Mouse (Mus musculus) heart, adult 8-10 months (tissue): Measurements from ENCODE around the gene Lpar1. TPM values are rescaled to one million over a fixed set of nuclear protein-coding genes. Genes with fewer than 3 reads are reported as not detected.

Experiments used
- DNase-seq: peaks from one replicate; pipeline ENCODE4 v3.0.0; 2022; ENCODE audit warnings: low spot score
- total RNA-seq, 4 experiments: library from RNA; stranded (reverse); gene quantifications; 2 replicates each; pipeline ENCODE4 v1.2.4; 2022

The Lpar1 gene
- total RNA-seq, 4 experiments from 2014 or later = 5.8 to 8.2 (median 7.0) TPM

DNA sequence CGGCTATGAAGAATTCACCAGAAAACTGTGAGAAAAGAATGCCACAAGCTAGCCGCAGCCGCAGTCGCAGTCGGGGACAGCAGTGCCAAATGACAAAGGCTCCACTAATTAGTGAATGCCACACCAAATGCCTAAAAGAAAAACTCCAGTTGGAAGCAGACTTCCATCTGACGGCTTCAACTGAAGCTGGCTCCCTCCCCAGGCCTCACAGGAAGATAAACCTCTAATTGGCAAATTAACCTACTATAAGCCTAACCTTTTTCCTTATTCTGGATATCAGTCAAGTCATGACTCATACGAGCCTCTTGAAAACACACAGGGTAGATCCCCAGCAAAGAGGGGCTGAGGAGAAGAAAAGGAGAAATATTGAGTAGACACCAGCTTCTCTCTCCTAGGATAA lies 44.9 kb downstream of the Lpar1 start:
- peak; percentile 28 for DNase-seq

DNA sequence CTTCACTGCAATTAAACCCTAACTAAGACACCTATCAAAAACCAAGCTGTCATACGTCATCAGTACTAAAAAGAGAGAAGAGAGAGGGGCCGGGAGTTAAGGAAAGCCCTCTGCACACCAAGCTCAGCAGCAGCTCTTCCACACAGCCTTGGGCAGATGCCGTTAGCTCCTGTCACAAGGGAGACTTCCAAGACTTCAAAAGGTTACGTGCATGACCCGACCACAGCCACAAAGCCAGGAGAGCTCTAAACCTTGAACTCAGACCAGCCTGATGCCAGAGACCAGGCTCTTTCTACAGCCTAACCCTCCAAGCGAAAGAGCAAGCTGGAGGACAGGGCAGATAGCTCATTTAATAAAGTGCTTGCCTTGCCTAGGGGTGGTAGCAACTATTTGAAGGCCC lies 46.2 kb downstream of the Lpar1 start:
- DNase-seq = no peak

DNA sequence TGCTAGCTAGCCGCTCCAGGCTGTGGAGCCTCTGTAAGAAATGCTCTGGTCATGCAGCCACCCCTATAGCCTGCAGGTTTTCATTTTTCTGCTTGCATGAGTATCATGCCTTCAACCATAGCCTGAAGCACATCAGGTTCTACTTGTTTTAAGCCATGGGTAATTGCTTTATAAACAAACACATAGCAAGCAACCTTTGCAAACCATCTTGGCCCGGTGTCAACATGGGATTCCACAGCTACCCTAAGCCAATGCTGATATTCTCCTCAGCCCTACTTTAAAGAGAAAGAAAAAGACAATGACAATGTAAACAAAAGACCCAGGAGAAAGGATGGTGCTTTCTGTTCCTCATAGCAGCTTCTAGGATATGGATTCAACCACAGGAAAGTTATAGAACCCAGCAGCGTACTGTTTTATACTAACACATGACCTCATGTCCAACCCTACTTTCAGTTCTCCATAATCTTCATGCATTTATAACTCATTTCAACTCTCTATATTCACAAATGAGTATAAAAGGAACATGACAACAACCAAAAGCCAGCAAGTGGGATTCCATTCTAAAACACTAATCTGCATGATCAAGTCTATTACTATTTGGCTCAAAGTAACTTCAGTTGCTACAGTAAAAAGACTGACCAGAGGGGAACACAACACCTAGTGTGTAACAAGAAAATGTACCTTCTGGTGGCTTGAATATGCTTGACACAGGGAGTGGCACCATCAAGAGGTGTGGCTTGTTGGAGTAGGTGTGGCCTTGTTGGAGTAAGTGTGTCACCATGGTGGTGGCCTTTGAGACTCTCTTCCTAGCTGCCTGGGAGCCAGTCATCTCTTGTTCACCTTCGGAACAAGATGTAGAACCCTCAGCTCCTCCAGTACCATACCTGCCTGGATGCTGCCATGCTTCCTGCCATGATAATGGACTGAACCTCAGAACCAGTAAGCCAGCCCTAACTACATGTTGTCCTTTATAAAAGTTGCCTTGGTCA lies 46.9 kb downstream of the Lpar1 start:
- no peak for DNase-seq

DNA sequence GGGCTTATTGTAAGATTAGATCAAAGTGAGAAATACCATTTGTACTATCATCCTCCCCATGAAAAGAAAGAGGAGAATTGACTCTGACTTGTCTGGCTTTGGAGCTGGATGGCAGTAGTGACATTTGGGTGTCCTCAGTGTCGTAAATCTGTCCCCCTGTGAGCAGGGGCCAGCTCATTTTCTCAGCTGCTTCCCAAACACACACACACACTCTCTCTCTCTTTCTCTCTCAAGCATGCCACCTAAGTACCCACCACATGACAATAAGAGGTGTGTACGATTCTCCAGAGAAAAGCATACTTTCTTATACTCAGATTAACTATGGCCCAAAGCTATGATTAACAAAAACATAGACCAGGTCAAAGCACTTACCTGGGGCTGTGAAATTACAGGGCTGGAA lies 49.4 kb downstream of the Lpar1 start:
- no peak for DNase-seq

DNA sequence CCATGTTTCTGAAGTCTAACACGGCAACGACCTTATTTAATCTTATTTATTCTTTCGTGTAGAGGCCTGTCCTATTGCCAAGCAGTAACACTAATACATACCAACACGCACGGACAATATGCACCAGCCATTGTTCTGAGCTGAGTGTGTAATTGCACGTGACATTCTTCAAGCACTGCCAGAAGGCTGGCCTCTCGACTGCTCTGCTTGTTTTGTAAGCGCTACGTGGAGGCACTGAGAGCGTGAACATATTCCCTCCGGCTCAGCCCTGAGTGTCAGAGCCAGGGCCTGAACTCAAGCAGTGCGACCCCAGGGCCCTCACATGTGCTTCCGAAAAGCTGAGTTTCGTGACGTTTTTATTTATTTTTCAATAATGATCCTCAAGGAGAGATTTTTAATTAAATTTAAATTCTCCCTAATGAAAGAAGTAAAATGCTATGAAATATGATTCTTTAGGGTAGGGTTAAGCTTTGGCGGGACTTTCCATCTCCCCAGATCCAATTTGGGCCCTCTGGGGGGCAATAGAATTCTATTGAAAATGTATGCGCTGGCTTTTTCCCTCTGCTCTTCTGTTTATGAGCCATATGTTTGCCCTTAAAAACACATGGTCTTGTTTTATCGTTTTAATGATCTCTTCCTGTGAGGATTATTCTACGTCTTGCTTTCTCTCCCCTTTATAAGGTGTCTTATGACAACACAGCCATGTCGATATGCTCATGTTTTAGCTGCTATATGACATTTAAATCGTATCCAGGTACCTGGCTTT lies 52.5 kb downstream of the Lpar1 start:
- DNase-seq = no peak

DNA sequence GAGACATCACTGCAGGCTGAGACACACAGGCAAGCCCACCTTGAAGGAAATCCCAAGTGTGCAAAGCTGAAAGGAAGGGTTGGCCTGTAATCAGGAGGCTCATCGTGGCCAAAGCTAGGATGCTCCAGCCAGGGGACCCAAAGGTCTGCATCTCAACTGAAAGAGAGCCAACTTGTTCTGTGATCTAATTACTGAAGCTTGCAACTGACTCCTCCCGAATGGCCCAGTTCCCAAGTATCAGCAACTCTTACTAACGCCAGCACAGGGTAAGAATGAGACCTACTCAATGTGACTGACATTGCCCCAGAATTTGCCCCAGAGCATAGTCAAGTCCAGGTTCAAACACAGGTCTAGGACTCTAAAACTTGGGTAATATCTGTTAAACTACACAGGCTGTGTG lies 53.9 kb downstream of the Lpar1 start:
- peak; percentile 52 for DNase-seq

DNA sequence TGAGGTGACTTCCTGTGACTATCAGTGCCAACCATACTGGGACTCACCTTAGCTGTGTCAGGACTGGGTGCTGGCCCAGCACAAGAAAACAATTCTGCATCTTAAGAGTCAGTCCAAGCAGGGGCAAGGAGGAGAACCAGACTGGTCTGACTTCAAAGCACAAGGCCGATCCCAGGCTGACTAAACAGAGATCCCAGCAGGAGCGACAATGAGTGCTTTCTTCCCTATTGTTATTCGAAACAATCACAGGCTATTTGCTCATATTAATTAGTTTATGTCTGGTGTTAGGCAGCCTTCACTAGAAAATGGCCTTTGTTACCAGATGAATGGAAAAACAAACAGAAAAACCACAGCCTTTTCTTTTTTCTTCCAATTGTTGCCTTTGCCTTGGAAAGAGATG lies 54.5 kb downstream of the Lpar1 start:
- DNase-seq = no peak

DNA sequence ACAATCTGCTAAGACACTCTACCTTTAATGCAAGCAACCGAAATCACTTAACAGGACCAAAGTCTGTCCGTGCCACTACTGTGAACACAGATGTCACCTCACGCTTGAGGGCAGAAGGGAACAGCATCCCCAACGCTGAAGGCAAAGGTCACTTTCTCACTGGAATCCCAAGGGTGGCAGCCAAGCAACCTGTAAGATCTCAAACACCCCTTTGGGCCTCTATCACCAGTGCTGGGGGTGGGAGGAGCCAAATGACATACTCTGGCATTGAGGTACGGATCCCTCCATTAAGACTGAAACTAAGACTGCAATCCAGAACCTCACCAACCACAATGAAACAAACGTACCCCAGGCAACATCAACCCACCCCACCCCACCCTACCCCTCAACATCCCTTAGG lies 55.0 kb downstream of the Lpar1 start:
- no peak for DNase-seq

DNA sequence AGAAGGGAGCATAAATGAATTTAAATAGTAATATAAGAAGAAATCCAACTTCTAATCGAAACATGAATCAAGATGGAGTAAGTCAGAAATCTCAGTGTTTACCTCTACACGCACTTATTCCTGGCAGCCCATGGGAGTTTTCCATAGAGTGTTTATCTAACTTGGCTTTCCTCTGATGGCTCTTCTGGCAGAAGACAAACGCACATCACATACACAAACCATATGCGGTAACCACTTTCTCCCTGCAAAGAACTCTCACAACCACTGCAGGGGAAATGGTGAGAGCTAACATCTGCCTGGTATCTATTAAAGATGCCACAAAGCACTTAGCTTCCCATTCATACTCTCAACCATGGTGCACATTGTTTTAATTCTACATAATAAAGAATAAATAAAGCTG lies 56.4 kb downstream of the Lpar1 start:
- DNase-seq = no peak

DNA sequence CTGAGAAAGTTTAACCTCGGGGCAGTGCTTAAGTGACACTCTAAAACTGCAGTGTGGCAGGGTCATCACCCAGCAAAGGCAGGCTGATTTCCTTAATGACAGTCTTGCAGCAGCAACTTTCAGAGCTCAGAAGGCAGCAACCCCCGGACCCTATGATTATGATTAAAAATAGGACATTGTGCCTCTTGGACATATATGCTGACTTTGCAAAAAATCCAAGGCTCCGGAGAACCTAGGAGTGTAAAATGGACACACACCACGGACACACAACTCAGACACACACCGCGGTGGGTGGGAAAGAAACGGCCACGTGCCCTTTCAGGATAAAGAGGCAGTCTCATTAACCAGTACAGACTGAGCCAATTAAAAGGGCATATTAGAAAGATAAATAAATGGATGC lies 57.0 kb downstream of the Lpar1 start:
- no peak for DNase-seq

DNA sequence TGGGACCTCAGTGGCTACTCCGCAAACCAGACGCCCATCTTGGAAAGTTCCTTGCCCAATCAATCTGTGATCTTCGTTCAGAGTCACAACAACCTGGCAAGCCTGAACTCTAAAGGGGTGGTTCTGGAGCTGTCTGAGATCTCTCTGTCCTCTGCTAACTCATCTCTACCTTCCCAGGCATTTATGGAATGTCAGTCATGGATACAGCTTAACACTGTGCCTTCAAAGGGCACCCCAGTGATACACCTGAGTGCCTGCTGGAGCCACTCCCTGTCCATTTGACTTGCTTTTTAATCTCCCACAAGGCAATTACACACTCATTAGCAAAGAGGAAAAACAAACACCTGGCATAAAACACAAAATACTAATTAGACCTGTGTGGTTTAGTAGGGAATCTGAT lies 62.0 kb downstream of the Lpar1 start:
- DNase-seq = no peak

DNA sequence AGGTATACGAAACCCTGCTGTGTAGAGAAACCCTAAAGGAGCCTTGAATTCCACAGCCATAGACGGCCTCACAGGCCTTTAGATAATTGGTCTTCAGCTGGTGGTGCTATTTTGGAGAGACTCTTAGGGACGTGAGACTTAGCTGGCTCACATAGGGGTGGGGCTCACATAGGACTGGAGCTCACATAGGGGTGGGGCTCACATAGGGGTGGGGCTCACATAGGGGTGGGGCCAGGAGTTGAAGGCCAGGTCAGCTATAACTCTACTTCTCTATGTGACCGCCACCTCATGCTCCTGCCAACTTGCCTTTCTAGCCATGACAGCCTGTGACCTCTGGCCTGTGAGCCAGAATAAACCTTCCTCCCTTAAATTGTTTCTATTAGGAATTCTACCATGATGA lies 63.3 kb downstream of the Lpar1 start:
- no peak for DNase-seq

DNA sequence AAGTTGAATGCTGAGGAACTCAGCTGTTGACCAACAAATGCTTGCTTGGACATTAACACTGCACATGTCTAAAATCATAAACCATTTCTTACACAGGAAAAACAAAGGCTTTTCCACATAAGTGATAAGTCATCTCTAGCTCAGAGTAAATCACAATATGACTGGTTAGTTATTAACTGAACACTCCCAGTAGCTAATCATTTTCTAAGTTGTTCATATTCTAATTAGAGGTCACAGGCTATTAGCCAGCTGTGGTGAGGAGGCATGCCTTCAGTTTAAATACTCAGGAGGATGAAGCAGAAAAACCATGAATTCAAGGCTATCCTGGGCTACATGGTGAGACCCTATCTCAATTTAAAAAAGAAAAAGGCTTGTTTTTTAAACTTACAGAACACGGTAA lies 75.1 kb downstream of the Lpar1 start:
- DNase-seq = no peak

DNA sequence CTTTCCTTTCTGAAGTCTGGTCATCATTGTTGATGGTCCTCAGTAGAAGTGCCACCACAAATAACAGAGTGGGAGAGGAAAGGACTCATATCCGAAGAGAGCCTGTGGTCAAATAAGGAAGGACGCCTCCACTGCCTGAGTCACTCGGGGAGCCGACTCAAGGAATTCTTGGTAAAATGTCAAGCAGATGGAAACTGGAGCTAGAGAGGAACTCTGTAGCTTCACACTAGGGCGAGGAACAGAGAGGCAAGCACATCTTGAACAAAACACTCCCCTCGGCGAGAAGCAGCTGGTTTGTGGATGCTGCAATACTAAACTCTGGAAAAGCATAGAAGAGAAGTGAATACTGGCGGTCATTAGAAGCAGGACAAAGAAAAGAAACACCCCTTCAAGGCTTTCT lies 76.0 kb downstream of the Lpar1 start:
- DNase-seq = peak; percentile 61

DNA sequence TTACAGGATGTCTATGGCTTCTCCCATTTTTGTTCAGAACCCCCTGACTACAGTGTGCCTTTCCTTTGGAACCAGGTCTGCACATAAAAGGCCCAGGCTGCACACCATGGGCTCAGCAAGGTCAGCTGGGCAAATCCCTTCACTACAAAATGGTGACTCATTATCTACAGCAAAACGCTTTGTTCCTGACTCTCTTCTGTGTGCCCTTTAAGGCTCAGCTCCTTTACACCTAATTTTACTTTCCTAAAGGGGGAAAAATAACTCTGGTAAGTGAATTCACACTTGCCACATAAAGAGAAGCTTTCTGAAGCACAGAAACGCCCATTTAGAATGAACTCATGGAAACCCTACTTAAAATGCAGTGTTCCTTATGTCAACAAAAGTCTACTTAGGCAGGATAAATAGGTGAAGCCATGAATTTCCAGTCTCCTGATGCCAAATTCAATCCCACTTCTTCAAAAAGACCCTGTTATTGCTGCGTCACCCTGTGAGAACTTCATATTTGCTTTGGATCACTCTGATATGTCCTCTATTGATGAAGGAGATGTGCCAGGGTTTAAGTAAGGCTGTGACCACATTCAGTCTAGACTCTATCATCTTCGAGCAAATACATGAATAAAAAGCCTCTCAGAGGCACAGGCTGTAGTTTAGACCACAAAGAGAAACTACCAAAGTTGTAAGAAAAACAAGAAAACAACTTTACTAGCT lies 82.3 kb downstream of the Lpar1 start:
- DNase-seq = no peak

DNA sequence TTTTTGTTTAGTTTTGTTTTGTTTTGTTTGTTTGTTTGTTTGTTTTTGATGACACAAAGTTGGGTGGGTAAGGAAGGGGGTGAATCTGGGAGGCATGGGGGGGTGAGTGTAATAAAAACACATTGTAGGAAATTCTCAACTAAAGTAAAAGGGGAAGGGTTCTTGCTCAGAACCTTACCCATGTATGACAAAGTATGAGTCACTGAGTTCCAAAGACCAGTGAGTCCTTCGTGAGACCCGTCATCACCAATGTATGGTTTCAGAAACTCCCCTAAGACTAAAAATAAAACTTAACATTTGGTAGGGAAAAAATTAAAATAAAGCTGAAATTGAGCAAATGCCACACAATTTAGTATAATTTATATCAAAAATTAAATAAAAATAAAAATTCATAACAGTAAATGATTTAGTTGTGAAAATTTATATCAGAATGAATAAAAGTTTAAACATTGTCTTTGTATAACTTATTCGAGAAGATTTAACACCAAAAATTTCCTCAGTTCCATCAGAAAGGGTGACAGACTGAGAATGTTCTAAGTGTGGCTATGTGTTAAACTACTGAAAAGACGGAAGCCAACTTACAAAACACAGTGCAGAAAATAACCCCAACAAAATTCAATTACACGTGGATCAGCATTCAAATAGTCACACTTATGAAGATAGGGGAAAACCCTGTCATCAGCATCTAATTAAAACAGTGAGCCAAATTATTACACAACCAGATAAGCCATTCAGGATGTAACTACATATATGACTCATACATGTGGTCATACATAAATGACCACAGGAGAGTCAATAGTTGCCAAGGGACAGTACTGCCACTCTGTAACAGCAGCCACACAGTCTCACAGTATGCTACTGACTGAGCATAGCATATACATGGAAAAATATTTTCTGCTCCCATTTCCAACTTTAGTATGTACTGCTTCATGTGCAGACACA lies 83.8 kb downstream of the Lpar1 start:
- no peak for DNase-seq

DNA sequence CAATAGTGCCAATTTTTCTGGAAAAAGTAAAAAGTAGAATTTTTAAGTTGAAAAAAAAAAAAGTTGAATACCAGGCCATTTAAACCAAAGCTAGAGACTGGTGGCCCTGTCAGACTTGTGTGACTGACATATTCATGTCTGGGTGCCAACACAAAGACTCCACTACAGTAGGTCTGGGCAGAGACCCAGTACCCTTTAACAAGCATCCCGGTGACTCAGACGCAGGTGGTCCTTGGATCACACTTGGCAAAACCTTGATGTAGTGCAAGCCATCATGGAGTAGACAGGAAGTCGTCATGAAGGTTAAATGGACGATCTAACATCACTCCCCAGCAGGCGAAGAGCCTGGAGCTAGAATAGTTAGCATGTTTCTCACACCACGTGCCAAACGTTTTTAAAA lies 84.7 kb downstream of the Lpar1 start:
- no peak for DNase-seq

DNA sequence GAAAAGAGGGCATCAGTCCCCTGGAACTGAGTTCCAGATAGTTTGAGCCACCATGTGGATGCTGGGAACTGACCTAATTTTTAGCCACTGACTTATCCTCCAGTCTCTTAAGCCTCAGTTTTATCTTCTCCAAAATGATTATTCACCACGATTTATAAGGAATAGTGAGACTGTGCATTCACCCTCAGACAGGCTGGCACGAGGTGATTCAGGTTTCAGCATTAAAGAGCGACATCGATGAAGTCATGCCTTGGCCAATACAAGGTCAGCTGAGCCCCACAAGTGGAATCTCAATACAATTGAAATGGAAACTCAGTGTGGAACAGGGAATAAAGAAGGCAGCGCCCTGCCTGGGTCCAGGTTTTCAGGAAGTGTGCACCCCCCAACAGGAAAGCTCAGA lies 88.1 kb downstream of the Lpar1 start:
- DNase-seq = no peak

DNA sequence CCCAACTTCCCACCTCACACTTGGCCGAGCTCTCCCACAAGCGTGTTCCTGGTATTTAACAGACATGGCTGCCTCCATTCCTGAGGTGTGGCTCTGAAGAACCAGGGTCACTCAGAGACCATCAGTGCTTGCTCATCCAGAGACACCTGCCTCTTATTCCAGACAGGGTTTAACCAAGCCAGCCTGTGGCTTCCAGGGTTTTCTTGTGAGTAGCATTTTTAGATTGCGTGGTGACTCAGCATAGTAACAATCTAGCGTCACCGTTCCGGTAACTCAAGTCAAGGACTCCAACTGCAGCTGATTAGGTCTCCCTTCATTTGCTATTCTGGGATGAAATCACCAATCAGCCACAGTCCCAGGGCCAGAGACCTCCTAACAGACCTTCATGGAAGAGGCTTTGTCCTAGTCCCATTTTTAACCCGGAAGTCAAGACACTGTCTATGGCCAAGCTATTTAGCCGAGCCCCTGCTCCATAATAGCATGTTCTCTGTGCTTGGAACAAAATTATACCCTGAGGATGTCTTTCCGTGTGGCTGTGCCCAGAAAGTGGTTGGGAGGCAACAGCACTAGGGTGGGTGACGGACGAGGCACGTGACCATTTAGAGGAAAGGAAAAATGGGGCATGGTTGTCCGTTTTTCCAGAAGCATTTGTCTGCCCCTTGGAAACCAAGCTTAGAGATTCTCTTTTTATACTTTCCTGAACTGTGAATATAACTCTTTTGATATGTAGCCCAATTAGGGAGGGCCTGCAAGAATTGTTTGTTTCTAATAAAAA lies 89.1 kb downstream of the Lpar1 start:
- DNase-seq = no peak

DNA sequence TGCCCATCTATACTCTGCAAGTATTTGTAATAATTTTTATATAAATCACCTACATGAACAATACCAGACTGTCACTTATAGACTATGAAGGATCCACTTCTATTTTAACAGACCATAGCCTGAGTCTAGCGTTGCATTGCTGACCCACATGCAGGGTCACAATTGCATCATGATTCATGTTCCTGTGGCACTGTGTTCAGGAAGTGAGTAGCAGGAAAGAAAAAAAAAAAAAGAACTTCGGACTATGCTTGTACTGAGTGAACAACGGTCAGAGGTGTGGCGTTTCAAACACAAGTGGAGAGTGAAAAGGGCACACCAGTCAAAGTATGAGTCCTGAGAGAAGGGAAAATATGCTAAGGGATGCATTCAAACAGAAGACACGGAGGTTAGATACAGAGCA lies 90.7 kb downstream of the Lpar1 start:
- no peak for DNase-seq
